Mouse (Mus musculus) embryonic facial prominence, embryonic 12.5 days (tissue): Measurements from ENCODE around the gene Ralgapa2. TPM values are rescaled to one million over a fixed set of nuclear protein-coding genes. Genes with fewer than 3 reads are reported as not detected.

ENCODE experiments used
- ATAC-seq: fragments of 200-750 bp; cut with Nextera tagmentation; 2 replicates; pipeline ENCODE4 v1.8.0; 2017; ENCODE audit not compliant: insufficient number of reproducible peaks, insufficient read depth, low FRiP score, low TSS enrichment
- H3K27ac ChIP-seq: fragments of 300-500 bp; sonication (generic); 2 replicates; pipeline ENCODE4 v1.5.1; 2016; ENCODE audit warnings: mild to moderate bottlenecking
- H3K27me3 ChIP-seq: fragments of 300-500 bp; sonication (generic); 2 replicates; pipeline ENCODE4 v1.6.1; 2016; ENCODE audit warnings: mild to moderate bottlenecking, moderate library complexity
- H3K36me3 ChIP-seq: fragments of 300-500 bp; sonication (generic); 2 replicates; pipeline ENCODE4 v1.6.1; 2016; ENCODE audit warnings: mild to moderate bottlenecking
- H3K4me1 ChIP-seq: fragments of 300-500 bp; sonication (generic); 2 replicates; pipeline ENCODE4 v1.6.1; 2016
- H3K4me2 ChIP-seq: fragments of 300-500 bp; sonication (generic); replicated peaks from 2 replicates; pipeline ENCODE4 v1.6.1; 2016; ENCODE audit warnings: mild to moderate bottlenecking, moderate library complexity
- H3K4me3 ChIP-seq: fragments of 300-500 bp; sonication (generic); 2 replicates; pipeline ENCODE4 v1.5.1; 2016; ENCODE audit warnings: mild to moderate bottlenecking
- H3K9ac ChIP-seq: fragments of 300-500 bp; sonication (generic); 2 replicates; pipeline ENCODE4 v1.6.1; 2016; ENCODE audit warnings: mild to moderate bottlenecking, moderate library complexity
- H3K9me3 ChIP-seq: fragments of 300-500 bp; sonication (generic); 2 replicates; pipeline ENCODE4 v1.6.1; 2016; ENCODE audit warnings: mild to moderate bottlenecking, moderate library complexity
- WGBS: fragments of 180-500 bp; shearing (Covaris S2); methylation state at CpG from one replicate; pipeline ENCODE4 v1.1.7; 2016; 5-methylcytosine and 5-hydroxymethylcytosine counted together
- polyA plus RNA-seq: library from polyadenylated mRNA; unstranded; fragments of >200 nt; fragmentation: Nextera tagmentation; extraction: Ambion mirVana; gene quantifications from 2 replicates; pipeline ENCODE4 v1.2.1, GENCODE M21; 2016

The Ralgapa2 gene
- polyA plus RNA-seq, 1 experiment from 2014 or later, result 10.0 TPM

GRCm38 (mm10) chr2:146347942-146348341, 164.2 kb downstream of the Ralgapa2 start:
- no peak overlapping the region for H3K27ac ChIP-seq
- no peak for ATAC-seq

GRCm38 (mm10) chr2:146340090-146340489, 172.1 kb downstream of the Ralgapa2 start:
- Histone ChIP-seq H3K4me1 (no peaks in the 10 kb centered on the region), H3K9ac (no peak overlapping the region), H3K4me2 (no peak overlapping the region), H3K4me3 (no peak overlapping the region), H3K36me3 (no peaks in the 10 kb centered on the region), H3K27ac (no peak overlapping the region), H3K9me3 (no peaks in the 10 kb centered on the region), H3K27me3 (no peaks in the 10 kb centered on the region)
- ATAC-seq, result no peak
- 94% methylated on average over 4 of the region's 4 CpGs for WGBS

More at GRCm38 (mm10) chr2:146347942-146348341, 164.2 kb downstream of the Ralgapa2 start:
- 70% methylated on average over 2 of the region's 2 CpGs for WGBS
- H3K4me1 ChIP-seq, result no peaks in the 10 kb centered on the region
- no peak overlapping the region for H3K9ac ChIP-seq
- H3K9me3 ChIP-seq, result no peaks in the 10 kb centered on the region
- no peak overlapping the region for H3K4me2 ChIP-seq
- H3K36me3 ChIP-seq, result peaks cover 3% of the 10 kb centered on the region; the same call in 1 of the 2 replicates
- H3K27me3 ChIP-seq, result no peaks in the 10 kb centered on the region
- H3K4me3 ChIP-seq, result no peak overlapping the region

- ATAC-seq, result no peak
- no peak overlapping the region for H3K4me3 ChIP-seq
- no peaks in the 10 kb centered on the region for H3K27me3 ChIP-seq
Observed at GRCm38 (mm10) chr2:146337540-146337939, 174.6 kb downstream of the Ralgapa2 start.

GRCm38 (mm10) chr2:146331894-146332476, 180.2 kb downstream of the Ralgapa2 start:
- peaks cover 6% of the 10 kb centered on the region; the same call in 1 of the 2 replicates for H3K4me1 ChIP-seq
- no peak overlapping the region for H3K4me2 ChIP-seq
- 72% methylated on average over 5 of the region's 5 CpGs for WGBS
- H3K4me3 ChIP-seq, result no peak overlapping the region
- no peaks in the 10 kb centered on the region for H3K36me3 ChIP-seq
- no peaks in the 10 kb centered on the region for H3K27me3 ChIP-seq
- no peaks in the 10 kb centered on the region for H3K9me3 ChIP-seq
- ATAC-seq, result no peak
- H3K9ac ChIP-seq, result no peak overlapping the region
- no peak overlapping the region for H3K27ac ChIP-seq

More at GRCm38 (mm10) chr2:146337540-146337939, 174.6 kb downstream of the Ralgapa2 start:
- WGBS, result 74% methylated on average over 1 of the region's 1 CpGs
- H3K4me1 ChIP-seq, result no peaks in the 10 kb centered on the region
- no peak overlapping the region for H3K9ac ChIP-seq
- H3K27ac ChIP-seq, result no peak overlapping the region
- H3K4me2 ChIP-seq, result no peak overlapping the region
- H3K9me3 ChIP-seq, result no peaks in the 10 kb centered on the region
- no peaks in the 10 kb centered on the region for H3K36me3 ChIP-seq

- peak; percentile 85; the same call in 1 of the 2 replicates for ATAC-seq
- Histone ChIP-seq H3K4me2 (no peak overlapping the region), H3K9me3 (no peaks in the 10 kb centered on the region), H3K4me3 (no peak overlapping the region), H3K9ac (no peak overlapping the region), H3K36me3 (no peaks in the 10 kb centered on the region), H3K4me1 (peaks cover 6% of the 10 kb centered on the region; the same call in 1 of the 2 replicates), H3K27ac (no peak overlapping the region), H3K27me3 (no peaks in the 10 kb centered on the region)
- 17% methylated on average over 8 of the region's 8 CpGs for WGBS
Observed at GRCm38 (mm10) chr2:146330772-146331281, 181.3 kb downstream of the Ralgapa2 start.

GRCm38 (mm10) chr2:146330101-146330500, 182.0 kb downstream of the Ralgapa2 start:
- peaks cover 9% of the 10 kb centered on the region; the same call in 1 of the 2 replicates for H3K4me1 ChIP-seq
- no peak overlapping the region for H3K27ac ChIP-seq
- H3K4me2 ChIP-seq, result no peak overlapping the region
- no peak for ATAC-seq
- H3K4me3 ChIP-seq, result no peak overlapping the region
- 81% methylated on average over 1 of the region's 1 CpGs for WGBS
- no peaks in the 10 kb centered on the region for H3K9me3 ChIP-seq
- H3K9ac ChIP-seq, result no peak overlapping the region
- H3K27me3 ChIP-seq, result no peaks in the 10 kb centered on the region
- H3K36me3 ChIP-seq, result no peaks in the 10 kb centered on the region

GRCm38 (mm10) chr2:146326654-146327053, 185.5 kb downstream of the Ralgapa2 start:
- no peak overlapping the region for H3K4me2 ChIP-seq
- 53% methylated on average over 1 of the region's 1 CpGs for WGBS
- H3K9ac ChIP-seq, result no peak overlapping the region
- peaks cover 9% of the 10 kb centered on the region; the same call in 1 of the 2 replicates for H3K4me1 ChIP-seq
- no peaks in the 10 kb centered on the region for H3K36me3 ChIP-seq
- no peaks in the 10 kb centered on the region for H3K9me3 ChIP-seq
- H3K27ac ChIP-seq, result no peak overlapping the region
- no peaks in the 10 kb centered on the region for H3K27me3 ChIP-seq
- no peak overlapping the region for H3K4me3 ChIP-seq
- no peak for ATAC-seq

GRCm38 (mm10) chr2:146324907-146325715, 187.0 kb downstream of the Ralgapa2 start:
- H3K36me3 ChIP-seq, result no peaks in the 10 kb centered on the region
- no peaks in the 10 kb centered on the region for H3K27me3 ChIP-seq
- WGBS, result 19% methylated on average over 15 of the region's 15 CpGs
- H3K9me3 ChIP-seq, result no peaks in the 10 kb centered on the region
- ATAC-seq, result no peak
- no peak overlapping the region for H3K4me2 ChIP-seq
- 0 out of 2 replicates have a peak, but pooled peaks cover 3% of the 10 kb centered on the region for H3K4me1 ChIP-seq
- no peak overlapping the region for H3K9ac ChIP-seq
- no peak overlapping the region for H3K27ac ChIP-seq
- no peak overlapping the region for H3K4me3 ChIP-seq

- no peak for ATAC-seq
- no peak overlapping the region for H3K4me2 ChIP-seq
- H3K27me3 ChIP-seq, result no peaks in the 10 kb centered on the region
- no peak overlapping the region for H3K4me3 ChIP-seq
- H3K9ac ChIP-seq, result no peak overlapping the region
- H3K4me1 ChIP-seq, result 0 out of 2 replicates have a peak, but pooled peaks cover 3% of the 10 kb centered on the region
- WGBS, result 77% methylated on average over 3 of the region's 3 CpGs
- H3K27ac ChIP-seq, result no peak overlapping the region
- no peaks in the 10 kb centered on the region for H3K9me3 ChIP-seq
- H3K36me3 ChIP-seq, result no peaks in the 10 kb centered on the region
Observed at GRCm38 (mm10) chr2:146324140-146324906, 187.8 kb downstream of the Ralgapa2 start.

GRCm38 (mm10) chr2:146323528-146323927, 188.6 kb downstream of the Ralgapa2 start:
- H3K27ac ChIP-seq, result no peak overlapping the region
- H3K27me3 ChIP-seq, result no peaks in the 10 kb centered on the region
- H3K4me1 ChIP-seq, result 0 out of 2 replicates have a peak, but pooled peaks cover 3% of the 10 kb centered on the region
- H3K9ac ChIP-seq, result no peak overlapping the region
- H3K4me2 ChIP-seq, result no peak overlapping the region
- H3K36me3 ChIP-seq, result no peaks in the 10 kb centered on the region
- H3K4me3 ChIP-seq, result no peak overlapping the region
- 83% methylated on average over 4 of the region's 4 CpGs for WGBS
- H3K9me3 ChIP-seq, result no peaks in the 10 kb centered on the region
- ATAC-seq, result no peak

- no peak overlapping the region for H3K4me2 ChIP-seq
- H3K9ac ChIP-seq, result no peak overlapping the region
- H3K9me3 ChIP-seq, result no peaks in the 10 kb centered on the region
- H3K4me3 ChIP-seq, result no peak overlapping the region
- H3K27ac ChIP-seq, result no peak overlapping the region
- H3K4me1 ChIP-seq, result 0 out of 2 replicates have a peak, but pooled peaks cover 3% of the 10 kb centered on the region
- no peaks in the 10 kb centered on the region for H3K36me3 ChIP-seq
- ATAC-seq, result no peak
- WGBS, result 55% methylated on average over 2 of the region's 2 CpGs
- no peaks in the 10 kb centered on the region for H3K27me3 ChIP-seq
Observed at GRCm38 (mm10) chr2:146322770-146323169, 189.4 kb downstream of the Ralgapa2 start.
